Mouse (Mus musculus): Measurements from ENCODE around the gene Mrpl37.
A peak's percentile ranks its signal among the peaks of the same experiment; 100 is the strongest.

Gene Mrpl37

GRCm38 (mm10) chr4:107015971-107016511 is 50.6 kb downstream of the Mrpl37 start:
- DNase-seq, result peak; percentile 58 to 71

GRCm38 (mm10) chr4:107013817-107014260 is 52.8 kb downstream of the Mrpl37 start:
- no peak for DNase-seq

GRCm38 (mm10) chr4:107013119-107013816 is 53.4 kb downstream of the Mrpl37 start:
- DNase-seq, result peak; percentile 69 to 74

GRCm38 (mm10) chr4:107012574-107012973 is 54.1 kb downstream of the Mrpl37 start:
- DNase-seq, result no peak

GRCm38 (mm10) chr4:107012005-107012478 is 54.6 kb downstream of the Mrpl37 start:
- DNase-seq, result no peak

GRCm38 (mm10) chr4:107011325-107012004 is 55.2 kb downstream of the Mrpl37 start:
- no peak for DNase-seq

- DNase-seq, result no peak
These were observed 57.1 kb downstream of the Mrpl37 start for GRCm38 (mm10) chr4:107009548-107009947.

- DNase-seq, result no peak
These were observed 58.5 kb downstream of the Mrpl37 start for GRCm38 (mm10) chr4:107008161-107008560.

- no peak for DNase-seq
These were observed 59.3 kb downstream of the Mrpl37 start for GRCm38 (mm10) chr4:107007359-107007758.

- DNase-seq, result no peak
These were observed 59.9 kb downstream of the Mrpl37 start for GRCm38 (mm10) chr4:107006807-107007206.

GRCm38 (mm10) chr4:107006229-107006628 is 60.4 kb downstream of the Mrpl37 start:
- DNase-seq, result peak; percentile 90 to 91
